Mouse (Mus musculus) adrenal gland, postnatal 10 days (tissue): ENCODE measurements around the gene Fam131c. TPM values are rescaled to one million over a fixed set of nuclear protein-coding genes. Genes with fewer than 3 reads are reported as not detected.

ENCODE experiments used
- microRNA-seq: library from miRNA; unstranded; fragments of <30 nt; microRNA quantifications from one replicate; pipeline ENCODE4 v1.2.0, GENCODE M21; 2021
- total RNA-seq, 2 experiments: library from RNA; stranded (reverse); gene quantifications; 2 replicates each; pipeline ENCODE4 v1.2.3; 2021

The Fam131c gene
- total RNA-seq, 2 experiments from 2014 or later, result 15.4 to 25.8 TPM

Small RNA genes lying within 50 kb of the gene (microRNA-seq; reads per million reads assigned to microRNA genes)
- gene Gm25690, result not detected

Other genes starting within 250 kb of the Fam131c start
- gene Szrd1, start 228.4 kb upstream of the Fam131c start, total RNA-seq, result 100 to 1,000 TPM; 111 to 115 TPM
- 10 to 100 TPM; 16.6 to 21.2 TPM for gene Fbxo42, start 220.3 kb upstream of the Fam131c start, total RNA-seq
- 1 to 10 TPM; 1.5 to 1.7 TPM for gene Rsg1, start 154.3 kb upstream of the Fam131c start, total RNA-seq
- 10 to 100 TPM; 29.0 to 31.0 TPM for gene Arhgef19, start 128.7 kb upstream of the Fam131c start, total RNA-seq
- gene Epha2, start 67.0 kb upstream of the Fam131c start, total RNA-seq, result 10 to 100 TPM; 13.4 to 18.1 TPM
- not detected for gene Clcnka, start 30.5 kb downstream of the Fam131c start, total RNA-seq
- gene Clcnkb, start 47.8 kb downstream of the Fam131c start, total RNA-seq, result not detected
- gene Hspb7, start 52.6 kb downstream of the Fam131c start, total RNA-seq, result 10 to 100 TPM in 1 of 2 experiments, 1 to 10 TPM in 1; 9.0 to 31.7 TPM
- not detected for gene Srarp, start 67.9 kb downstream of the Fam131c start, total RNA-seq
- gene Zbtb17, start 76.4 kb downstream of the Fam131c start, total RNA-seq, result 10 to 100 TPM; 16.2 to 20.0 TPM
- gene Spen, start 170.4 kb downstream of the Fam131c start, total RNA-seq, result 10 to 100 TPM; 36.6 to 55.2 TPM
- gene Fblim1, start 237.9 kb downstream of the Fam131c start, total RNA-seq, result 10 to 100 TPM; 14.8 to 21.6 TPM